Mouse (Mus musculus) stomach, postnatal 0 days (tissue): ENCODE measurements at regions not wholly inside any gene's neighbourhood (a gene's known extent, or its start where the extent isn't known, plus 50 kb on each side); places are given as distances from the start of the nearest gene placed in this dataset.

Experiments used
- CTCF ChIP-seq: IDR thresholded peaks from 2 replicates; pipeline ENCODE4 v1.5.1; 2016; ENCODE audit warnings: antibody characterized with exemption, low read depth, mild to moderate bottlenecking, moderate library complexity
- EP300 ChIP-seq: optimal IDR thresholded peaks from 2 replicates; pipeline ENCODE3; 2016; ENCODE audit warnings: antibody characterized with exemption

DNA sequence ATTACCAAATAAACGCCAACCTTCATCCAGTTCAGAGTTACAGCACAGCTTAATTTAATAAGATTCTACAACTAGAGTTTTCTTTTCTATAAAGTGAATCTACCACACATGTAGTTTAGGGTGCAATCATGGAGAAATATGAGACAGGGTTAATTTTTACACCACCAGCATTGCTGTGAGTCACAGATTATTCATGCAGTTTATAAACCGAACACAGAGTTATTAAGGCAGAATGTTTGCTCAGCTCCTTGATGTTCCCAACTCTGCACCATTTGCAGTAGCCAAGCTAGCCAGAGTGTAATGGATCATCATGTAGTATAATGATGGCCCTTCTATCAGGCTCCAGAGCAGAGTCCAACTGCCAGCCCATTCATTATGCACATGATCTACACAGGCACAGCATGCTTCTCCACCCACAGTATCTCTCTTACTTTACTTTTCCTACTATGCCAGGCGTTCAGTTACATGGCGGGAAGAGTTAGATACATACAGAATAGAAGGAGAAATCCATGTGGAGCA, 281.4 kb upstream of the Gm9747 start:
- TF ChIP-seq EP300, result no peak
- TF ChIP-seq CTCF, result no peak
